Mouse (Mus musculus) bone marrow macrophage, adult 2 months (primary cell): ENCODE measurements around the gene Fhit. TPM values are rescaled to one million over a fixed set of nuclear protein-coding genes. Genes with fewer than 3 reads are reported as not detected.

Experiments used
- H3K27ac ChIP-seq: 2 replicates; pipeline ENCODE4 v1.5.1; 2012; ENCODE audit warnings: low read depth, low read length; ENCODE audit not compliant: insufficient read depth
- H3K4me1 ChIP-seq: 2 replicates; pipeline ENCODE4 v1.6.1; 2012; ENCODE audit warnings: low read length; ENCODE audit not compliant: control insufficient read depth, insufficient read depth
- H3K4me3 ChIP-seq: 2 replicates; pipeline ENCODE4 v1.5.1; 2012; ENCODE audit warnings: mild to moderate bottlenecking, low read length, moderate library complexity; ENCODE audit not compliant: insufficient read depth
- CTCF ChIP-seq: IDR thresholded peaks from 2 replicates; pipeline ENCODE4 v1.5.1; 2012; ENCODE audit warnings: low read depth, mild to moderate bottlenecking, low read length, moderate library complexity
- POLR2A ChIP-seq: IDR thresholded peaks from 2 replicates; pipeline ENCODE4 v1.6.1; 2012; ENCODE audit warnings: mild to moderate bottlenecking, low read depth, low read length, borderline replicate concordance
- polyA plus RNA-seq: library from polyadenylated mRNA; stranded (reverse); fragments of >200 nt; gene quantifications from 2 replicates; pipeline ENCODE4 v1.2.4, GENCODE M21; 2012; ENCODE audit not compliant: missing spikeins, insufficient read depth, insufficient read length

Gene Fhit
- polyA plus RNA-seq, 1 experiment, result 3.4 TPM

DNA sequence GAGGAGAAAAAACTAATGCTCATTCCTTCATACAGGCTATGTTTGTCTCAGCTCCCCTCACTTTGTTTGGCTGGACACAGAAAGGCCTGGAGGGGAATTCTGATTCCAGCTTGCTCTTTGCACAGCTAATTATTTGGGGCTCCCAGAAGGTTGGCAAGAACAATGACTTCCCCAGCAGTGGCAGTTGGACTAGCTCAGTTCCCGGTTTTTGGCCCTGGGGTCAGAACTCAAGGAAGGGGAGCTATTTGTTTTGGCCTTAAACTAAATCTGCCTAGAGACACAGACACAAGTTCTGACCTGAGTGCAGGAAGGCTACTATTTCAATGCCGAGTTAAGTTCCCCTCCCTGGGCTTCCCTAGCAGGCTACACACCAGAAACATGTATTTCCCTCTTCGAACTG is 506.0 kb downstream of the Fhit start:
- Histone ChIP-seq H3K4me3 (no peak overlapping the region), H3K4me1 (no peaks in the 10 kb centered on the region), H3K27ac (no peak overlapping the region)
- TF ChIP-seq CTCF, result no peak
- no peak for TF ChIP-seq POLR2A

- no peak overlapping the region for H3K27ac ChIP-seq
- TF ChIP-seq CTCF (no peak), POLR2A (no peak)
Measured at GRCm38 (mm10) chr14:10647832-10648231, 514.0 kb downstream of the Fhit start.

GRCm38 (mm10) chr14:10631783-10632182 is 530.1 kb downstream of the Fhit start:
- H3K4me1 ChIP-seq, result no peaks in the 10 kb centered on the region
- no peak overlapping the region for H3K4me3 ChIP-seq
- no peak for TF ChIP-seq POLR2A
- no peak for TF ChIP-seq CTCF
- H3K27ac ChIP-seq, result no peak overlapping the region

More at GRCm38 (mm10) chr14:10647832-10648231, 514.0 kb downstream of the Fhit start:
- H3K4me1 ChIP-seq, result no peaks in the 10 kb centered on the region
- H3K4me3 ChIP-seq, result no peak overlapping the region

DNA sequence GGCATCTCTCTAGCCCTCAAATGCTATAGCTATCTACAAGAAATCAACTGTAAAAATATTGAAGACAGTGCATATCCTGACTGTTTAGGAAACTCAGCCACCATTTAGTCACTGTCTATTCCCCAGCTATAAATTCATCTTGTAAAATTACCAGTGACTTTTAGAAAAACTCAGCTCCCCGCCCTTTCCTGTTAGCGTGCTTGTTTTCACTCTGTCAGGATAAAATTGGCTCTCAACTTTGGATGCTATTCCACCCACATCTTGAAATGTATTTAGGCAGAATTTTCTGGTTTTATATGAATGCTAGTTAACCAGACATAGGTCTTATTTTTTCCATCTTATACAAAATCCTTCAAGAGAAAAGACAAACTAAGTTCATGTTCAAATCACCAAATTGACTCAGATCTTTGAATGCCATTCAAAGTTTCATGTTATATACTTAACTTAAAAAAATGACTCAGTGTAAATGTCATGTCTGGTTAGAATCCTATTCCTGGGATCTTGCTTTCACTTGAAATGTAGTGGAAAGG is 530.9 kb downstream of the Fhit start:
- TF ChIP-seq CTCF (no peak), POLR2A (no peak)
- no peak overlapping the region for H3K4me3 ChIP-seq
- H3K27ac ChIP-seq, result no peak overlapping the region
- H3K4me1 ChIP-seq, result no peaks in the 10 kb centered on the region

DNA sequence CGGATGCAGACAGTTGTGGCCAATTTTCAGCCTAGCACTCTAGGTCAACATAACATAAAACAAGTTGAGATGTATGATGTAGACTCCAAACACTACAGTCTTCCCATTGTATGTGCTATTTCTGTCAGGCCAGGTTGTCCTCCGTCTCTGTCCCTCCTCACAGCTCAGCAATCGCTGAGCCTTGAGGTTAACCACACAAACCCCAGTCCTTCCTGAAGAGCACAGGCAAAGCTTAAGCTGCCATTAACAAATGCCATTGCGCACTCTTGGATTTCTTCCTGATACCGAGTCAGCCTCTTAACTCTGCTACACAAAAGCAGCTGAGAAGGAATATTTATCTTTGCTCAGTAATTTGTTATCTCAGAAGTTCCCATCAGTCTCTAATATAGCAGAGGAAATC is 568.4 kb downstream of the Fhit start:
- H3K4me3 ChIP-seq, result no peak overlapping the region
- no peaks in the 10 kb centered on the region for H3K4me1 ChIP-seq
- H3K27ac ChIP-seq, result no peak overlapping the region
- TF ChIP-seq CTCF (no peak), POLR2A (no peak)

- no peak overlapping the region for H3K27ac ChIP-seq
- TF ChIP-seq POLR2A, result no peak
- no peak overlapping the region for H3K4me3 ChIP-seq
- no peaks in the 10 kb centered on the region for H3K4me1 ChIP-seq
Measured at GRCm38 (mm10) chr14:10568937-10569552, 592.8 kb downstream of the Fhit start.

GRCm38 (mm10) chr14:10567771-10568170 is 594.1 kb downstream of the Fhit start:
- TF ChIP-seq POLR2A, result no peak
- no peak for TF ChIP-seq CTCF
- no peak overlapping the region for H3K4me3 ChIP-seq
- no peak overlapping the region for H3K27ac ChIP-seq
- no peaks in the 10 kb centered on the region for H3K4me1 ChIP-seq

GRCm38 (mm10) chr14:10554755-10555154 is 607.1 kb downstream of the Fhit start:
- Histone ChIP-seq H3K4me3 (no peak overlapping the region), H3K27ac (no peak overlapping the region), H3K4me1 (no peaks in the 10 kb centered on the region)
- TF ChIP-seq POLR2A (no peak), CTCF (no peak)

GRCm38 (mm10) chr14:10548632-10549031 is 613.2 kb downstream of the Fhit start:
- no peak for TF ChIP-seq POLR2A
- TF ChIP-seq CTCF, result no peak
- Histone ChIP-seq H3K4me1 (no peaks in the 10 kb centered on the region), H3K4me3 (no peak overlapping the region), H3K27ac (no peak overlapping the region)

DNA sequence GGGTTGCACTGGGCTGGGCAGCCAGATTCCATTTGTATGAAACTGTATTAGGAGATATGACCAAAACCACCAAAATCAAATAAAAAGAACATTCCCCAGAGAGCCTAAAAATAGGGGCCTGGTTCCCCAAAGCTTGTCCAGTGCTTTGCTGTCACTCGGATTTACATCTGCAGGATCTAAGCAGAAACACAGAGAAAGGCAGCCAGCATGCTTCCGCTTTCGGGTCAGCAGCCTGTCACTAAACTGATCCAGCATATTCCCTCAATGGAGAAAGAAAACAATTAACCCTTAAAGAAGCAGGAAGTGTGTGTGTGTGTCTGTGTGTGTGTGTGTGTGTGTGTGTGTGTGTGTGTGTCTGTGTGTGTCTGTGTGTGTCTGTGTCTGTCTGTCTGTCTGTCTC is 615.9 kb downstream of the Fhit start:
- Histone ChIP-seq H3K27ac (no peak overlapping the region), H3K4me1 (no peaks in the 10 kb centered on the region), H3K4me3 (no peak overlapping the region)
- no peak for TF ChIP-seq POLR2A
- no peak for TF ChIP-seq CTCF

GRCm38 (mm10) chr14:10534862-10535261 is 627.0 kb downstream of the Fhit start:
- Histone ChIP-seq H3K4me1 (peaks cover 5% of the 10 kb centered on the region), H3K4me3 (no peak overlapping the region), H3K27ac (no peak overlapping the region)
- no peak for TF ChIP-seq CTCF
- TF ChIP-seq POLR2A, result no peak
